Mouse (Mus musculus) testis, adult 10 weeks (tissue): ENCODE data around the gene 1700015F17Rik. TPM values are rescaled to one million over a fixed set of nuclear protein-coding genes. Genes with fewer than 3 reads are reported as not detected.

Experiments
- polyA plus RNA-seq: library from polyadenylated mRNA; stranded (reverse); fragments of 350-450 nt; fragmentation: Illumina TruSeq; extraction: RNeasy Lipid Tissue Mini Kit (QIAGEN cat#74804); gene quantifications from one replicate; pipeline ENCODE4 v1.2.3, GENCODE M21; 2014; ENCODE audit warnings: low read depth, low replicate concordance

The 1700015F17Rik gene
- polyA plus RNA-seq = 294 TPM

GRCm38 (mm10) chr5:5479043-5479442 is at the start of gene 1700015F17Rik:
Gene 1700015F17Rik (minus strand): TSS chr5:5479143.

GRCm38 (mm10) chr5:5514196-5515076 is 35.5 kb upstream of the 1700015F17Rik start, which contains the start of gene Cldn12:
Gene Cldn12 (minus strand): TSS chr5:5514958.

GRCm38 (mm10) chr5:5419992-5420455 is 58.9 kb downstream of the 1700015F17Rik start, which contains the start of gene Cdk14:
Gene Cdk14 (minus strand): TSS chr5:5420312.

Other genes with a start within 250 kb of the 1700015F17Rik start
- gene Cdk14, start 58.8 kb downstream of the 1700015F17Rik start, polyA plus RNA-seq = 8.5 TPM
- 10.7 TPM for gene Cldn12, start 35.8 kb upstream of the 1700015F17Rik start, polyA plus RNA-seq
- gene Gtpbp10, start 80.4 kb upstream of the 1700015F17Rik start, polyA plus RNA-seq = 16.9 TPM
- 0.49 TPM for gene Gm8773, start 94.7 kb upstream of the 1700015F17Rik start, polyA plus RNA-seq
- gene Cfap69, start 185.1 kb upstream of the 1700015F17Rik start, polyA plus RNA-seq = 814 TPM
- gene Steap2, start 215.4 kb upstream of the 1700015F17Rik start, polyA plus RNA-seq = 17.2 TPM